Mouse (Mus musculus): ENCODE data around the gene Kdm2b. TPM values are rescaled to one million over a fixed set of nuclear protein-coding genes. Genes with fewer than 3 reads are reported as not detected.

Kdm2b gene
- polyA plus RNA-seq, 1 experiment from 2014 or later: 92.2 TPM

- no peaks in the 10 kb centered on the region for H3K27me3 ChIP-seq (ENCODE audit: insufficient read depth, low read length)
- H3K4me1 ChIP-seq (ENCODE audit: insufficient read depth, low read length): peaks cover 21% of the 10 kb centered on the region
- peak within 1 kb of the TSS; percentile 76 for H3K4me3 ChIP-seq (ENCODE audit: low read length)
- no peaks in the 10 kb centered on the region for H3K36me3 ChIP-seq (ENCODE audit: insufficient read depth, low read length)
- WGBS: under 1% methylated on average over 95 of the region's 106 CpGs
- ATAC-seq (ENCODE audit: low FRiP score, low TSS enrichment): peak; percentile 94
- peak within 1 kb of the TSS; percentile 94 for H3K27ac ChIP-seq (ENCODE audit: low read length)
- H3K9me3 ChIP-seq (ENCODE audit: low read length): no peaks in the 10 kb centered on the region
- H3K9ac ChIP-seq (replicated peaks; ENCODE audit: low read length): peak within 1 kb of the TSS; percentile 79
- H3K4me2 ChIP-seq (replicated peaks; ENCODE audit: low read depth, low read length): peak within 1 kb of the TSS; percentile 67
Observed at GRCm38 (mm10) chr5:123014753-123015701, 25.4 kb upstream of the Kdm2b start, which contains the start of gene Orai1. Gene Orai1 (plus strand): TSS chr5:123015074.

GRCm38 (mm10) chr5:123013599-123014315 is 24.1 kb upstream of the Kdm2b start:
- ATAC-seq (ENCODE audit: low FRiP score, low TSS enrichment): no peak
- Histone ChIP-seq H3K4me3 (ENCODE audit: low read length) (no peak overlapping the region), H3K9ac (replicated peaks; ENCODE audit: low read length) (no peak overlapping the region), H3K27ac (ENCODE audit: low read length) (no peak overlapping the region), H3K27me3 (ENCODE audit: insufficient read depth, low read length) (no peaks in the 10 kb centered on the region), H3K4me1 (ENCODE audit: insufficient read depth, low read length) (peaks cover 15% of the 10 kb centered on the region), H3K9me3 (ENCODE audit: low read length) (no peaks in the 10 kb centered on the region), H3K4me2 (replicated peaks; ENCODE audit: low read depth, low read length) (no peak overlapping the region), H3K36me3 (ENCODE audit: insufficient read depth, low read length) (no peaks in the 10 kb centered on the region)
- WGBS: 56% methylated on average over 9 of the region's 9 CpGs

- WGBS: 95% methylated on average over 9 of the region's 9 CpGs
Observed at GRCm38 (mm10) chr5:123011705-123012104, 22.1 kb upstream of the Kdm2b start.

GRCm38 (mm10) chr5:123010806-123011205 is 21.2 kb upstream of the Kdm2b start:
- no peak overlapping the region for H3K9ac ChIP-seq (replicated peaks; ENCODE audit: low read length)
- H3K4me3 ChIP-seq (ENCODE audit: low read length): no peak overlapping the region
- ATAC-seq (ENCODE audit: low FRiP score, low TSS enrichment): no peak
- H3K4me2 ChIP-seq (replicated peaks; ENCODE audit: low read depth, low read length): no peak overlapping the region
- no peaks in the 10 kb centered on the region for H3K27me3 ChIP-seq (ENCODE audit: insufficient read depth, low read length)
- H3K9me3 ChIP-seq (ENCODE audit: low read length): no peaks in the 10 kb centered on the region
- 93% methylated on average over 6 of the region's 6 CpGs for WGBS
- H3K4me1 ChIP-seq (ENCODE audit: insufficient read depth, low read length): peaks cover 9% of the 10 kb centered on the region
- no peak overlapping the region for H3K27ac ChIP-seq (ENCODE audit: low read length)
- no peaks in the 10 kb centered on the region for H3K36me3 ChIP-seq (ENCODE audit: insufficient read depth, low read length)

More at GRCm38 (mm10) chr5:123011705-123012104, 22.1 kb upstream of the Kdm2b start:
- Histone ChIP-seq H3K4me1 (ENCODE audit: insufficient read depth, low read length) (peaks cover 15% of the 10 kb centered on the region), H3K27ac (ENCODE audit: low read length) (no peak overlapping the region), H3K27me3 (ENCODE audit: insufficient read depth, low read length) (no peaks in the 10 kb centered on the region), H3K9me3 (ENCODE audit: low read length) (no peaks in the 10 kb centered on the region), H3K36me3 (ENCODE audit: insufficient read depth, low read length) (no peaks in the 10 kb centered on the region), H3K4me2 (replicated peaks; ENCODE audit: low read depth, low read length) (no peak overlapping the region), H3K9ac (replicated peaks; ENCODE audit: low read length) (no peak overlapping the region), H3K4me3 (ENCODE audit: low read length) (no peak overlapping the region)
- ATAC-seq (ENCODE audit: low FRiP score, low TSS enrichment): no peak

GRCm38 (mm10) chr5:123009873-123010272 is 20.2 kb upstream of the Kdm2b start:
- Histone ChIP-seq H3K9me3 (ENCODE audit: low read length) (no peaks in the 10 kb centered on the region), H3K36me3 (ENCODE audit: insufficient read depth, low read length) (no peaks in the 10 kb centered on the region), H3K4me3 (ENCODE audit: low read length) (no peak overlapping the region), H3K27me3 (ENCODE audit: insufficient read depth, low read length) (no peaks in the 10 kb centered on the region), H3K27ac (ENCODE audit: low read length) (no peak overlapping the region), H3K4me1 (ENCODE audit: insufficient read depth, low read length) (peaks cover 4% of the 10 kb centered on the region), H3K9ac (replicated peaks; ENCODE audit: low read length) (no peak overlapping the region), H3K4me2 (replicated peaks; ENCODE audit: low read depth, low read length) (no peak overlapping the region)
- ATAC-seq (ENCODE audit: low FRiP score, low TSS enrichment): no peak
- WGBS: 61% methylated on average over 11 of the region's 11 CpGs

GRCm38 (mm10) chr5:123008877-123009493 is 19.4 kb upstream of the Kdm2b start:
- Histone ChIP-seq H3K27ac (ENCODE audit: low read length) (no peak overlapping the region), H3K36me3 (ENCODE audit: insufficient read depth, low read length) (no peaks in the 10 kb centered on the region), H3K4me1 (ENCODE audit: insufficient read depth, low read length) (no peaks in the 10 kb centered on the region; the same call in 1 of the 2 replicates), H3K4me3 (ENCODE audit: low read length) (no peak overlapping the region), H3K9ac (replicated peaks; ENCODE audit: low read length) (no peak overlapping the region), H3K27me3 (ENCODE audit: insufficient read depth, low read length) (no peaks in the 10 kb centered on the region), H3K9me3 (ENCODE audit: low read length) (no peaks in the 10 kb centered on the region), H3K4me2 (replicated peaks; ENCODE audit: low read depth, low read length) (no peak overlapping the region)
- no peak for ATAC-seq (ENCODE audit: low FRiP score, low TSS enrichment)
- WGBS: 56% methylated on average over 7 of the region's 7 CpGs

GRCm38 (mm10) chr5:123005716-123006592 is 16.3 kb upstream of the Kdm2b start:
- 73% methylated on average over 19 of the region's 19 CpGs for WGBS
- no peak overlapping the region for H3K4me2 ChIP-seq (replicated peaks; ENCODE audit: low read depth, low read length)
- no peak for ATAC-seq (ENCODE audit: low FRiP score, low TSS enrichment)
- no peak overlapping the region for H3K9ac ChIP-seq (replicated peaks; ENCODE audit: low read length)
- no peaks in the 10 kb centered on the region for H3K27me3 ChIP-seq (ENCODE audit: insufficient read depth, low read length)
- H3K36me3 ChIP-seq (ENCODE audit: insufficient read depth, low read length): no peaks in the 10 kb centered on the region
- no peaks in the 10 kb centered on the region; the same call in 1 of the 2 replicates for H3K4me1 ChIP-seq (ENCODE audit: insufficient read depth, low read length)
- no peak overlapping the region for H3K4me3 ChIP-seq (ENCODE audit: low read length)
- no peaks in the 10 kb centered on the region for H3K9me3 ChIP-seq (ENCODE audit: low read length)
- no peak overlapping the region for H3K27ac ChIP-seq (ENCODE audit: low read length)

- Histone ChIP-seq H3K4me2 (replicated peaks; ENCODE audit: low read depth, low read length) (no peak overlapping the region), H3K9ac (replicated peaks; ENCODE audit: low read length) (no peak overlapping the region), H3K27me3 (ENCODE audit: insufficient read depth, low read length) (no peaks in the 10 kb centered on the region), H3K36me3 (ENCODE audit: insufficient read depth, low read length) (no peaks in the 10 kb centered on the region), H3K9me3 (ENCODE audit: low read length) (no peaks in the 10 kb centered on the region), H3K27ac (ENCODE audit: low read length) (no peak overlapping the region), H3K4me3 (ENCODE audit: low read length) (no peak overlapping the region), H3K4me1 (ENCODE audit: insufficient read depth, low read length) (no peaks in the 10 kb centered on the region; the same call in 1 of the 2 replicates)
- no peak for ATAC-seq (ENCODE audit: low FRiP score, low TSS enrichment)
- 72% methylated on average over 1 of the region's 1 CpGs for WGBS
Observed at GRCm38 (mm10) chr5:123000901-123001300, 11.3 kb upstream of the Kdm2b start.
